Mouse (Mus musculus) cerebellum, adult 11 months (tissue): ENCODE data around the gene Unc93b1.
A peak's percentile ranks its signal among the peaks of the same experiment; 100 is the strongest.
"Not testable (repeated sequence)": the region's sequence is repeated elsewhere in the genome, so short reads cannot be mapped to it uniquely, and the experiment has no call there.

Experiments used
- DNase-seq: peaks from one replicate; pipeline ENCODE4 v3.0.0; 2022

Unc93b1 gene

GRCm38 (mm10) chr19:3948546-3948945 is 13.6 kb downstream of the Unc93b1 start:
- no peak for DNase-seq

- DNase-seq = no peak
Observed at GRCm38 (mm10) chr19:3950331-3950730, 15.3 kb downstream of the Unc93b1 start.

- no peak for DNase-seq
Observed at GRCm38 (mm10) chr19:3951461-3951860, 16.5 kb downstream of the Unc93b1 start.

- no peak for DNase-seq
Observed at GRCm38 (mm10) chr19:3952099-3952498, 17.1 kb downstream of the Unc93b1 start.

- no peak for DNase-seq
Observed at GRCm38 (mm10) chr19:3955033-3955432, 20.0 kb downstream of the Unc93b1 start.

DNA sequence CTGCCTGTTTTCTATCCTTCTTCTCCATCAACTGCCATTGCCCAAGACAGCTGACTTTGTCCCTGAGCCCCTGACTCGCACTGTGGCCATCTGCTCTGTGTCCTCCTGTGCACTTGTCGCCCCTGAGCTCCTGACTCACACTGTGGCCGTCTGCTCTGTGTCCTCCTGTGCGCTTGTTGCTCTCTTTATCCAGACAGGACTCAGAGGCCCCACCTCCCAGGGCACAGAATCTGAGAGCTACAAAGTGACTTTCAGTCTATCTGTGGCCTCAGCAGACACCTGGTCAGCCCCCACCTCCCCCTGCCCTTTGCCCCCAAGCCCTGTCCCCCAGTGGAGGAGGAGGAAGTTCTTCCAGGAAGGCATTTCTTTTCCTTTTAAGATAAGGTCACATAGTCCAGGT is 20.8 kb downstream of the Unc93b1 start:
- no peak for DNase-seq

GRCm38 (mm10) chr19:3957296-3958036 is 22.5 kb downstream of the Unc93b1 start:
- DNase-seq = not testable (repeated sequence)

GRCm38 (mm10) chr19:3958470-3958869 is 23.5 kb downstream of the Unc93b1 start, which contains the start of gene Aldh3b3:
Aldh3b3 (plus strand) TSS chr19:3958645.
- no peak for DNase-seq

DNA sequence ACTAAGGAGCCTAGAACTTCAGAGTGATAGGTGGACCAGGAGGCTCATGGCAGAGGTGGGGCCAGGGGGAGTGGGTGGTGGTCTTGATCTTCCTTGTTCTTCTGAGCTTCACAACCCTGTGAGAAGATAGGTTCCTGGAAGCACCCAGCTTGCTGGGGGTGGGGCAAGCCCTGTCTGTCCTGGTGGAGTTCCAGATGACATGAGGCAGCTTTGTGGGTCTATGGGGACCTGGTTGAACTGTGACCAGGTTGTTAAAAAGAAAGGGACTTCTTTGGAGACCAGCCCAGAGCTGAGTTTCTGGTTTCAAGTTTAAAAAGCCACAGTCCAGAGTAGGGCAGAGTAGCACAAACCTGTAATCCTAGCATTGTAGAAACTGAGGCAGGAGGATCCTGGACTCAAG is 24.0 kb downstream of the Unc93b1 start:
- no peak for DNase-seq

GRCm38 (mm10) chr19:3960211-3960610 is 25.2 kb downstream of the Unc93b1 start:
- DNase-seq = no peak

GRCm38 (mm10) chr19:3961805-3962204 is 26.8 kb downstream of the Unc93b1 start:
- not testable (repeated sequence) for DNase-seq

GRCm38 (mm10) chr19:3962469-3962868 is 27.5 kb downstream of the Unc93b1 start:
- no peak for DNase-seq

GRCm38 (mm10) chr19:3964030-3964429 is 29.0 kb downstream of the Unc93b1 start:
- DNase-seq = no peak

- DNase-seq = no peak
Observed at GRCm38 (mm10) chr19:3966330-3967075, 31.5 kb downstream of the Unc93b1 start.

DNA sequence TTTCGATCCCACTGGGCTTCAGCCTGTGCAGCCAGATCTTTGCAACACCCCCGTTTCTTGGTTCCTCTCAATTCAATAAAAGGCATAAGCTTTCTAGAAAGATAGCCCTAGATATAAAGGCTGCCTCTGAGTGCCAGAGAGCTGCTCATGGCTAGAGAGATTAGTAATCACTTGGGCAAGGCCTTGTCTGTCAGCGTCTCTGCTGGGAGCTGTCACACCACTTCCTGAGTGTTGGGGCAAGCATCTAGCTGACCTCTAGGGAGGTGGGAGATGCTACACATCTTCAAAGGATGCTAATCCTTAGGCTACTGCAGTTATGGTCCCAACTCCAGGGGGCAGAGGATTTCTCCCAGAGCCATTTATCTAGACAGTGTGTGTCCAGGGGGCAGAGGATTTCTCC is 32.3 kb downstream of the Unc93b1 start:
- DNase-seq = no peak

DNA sequence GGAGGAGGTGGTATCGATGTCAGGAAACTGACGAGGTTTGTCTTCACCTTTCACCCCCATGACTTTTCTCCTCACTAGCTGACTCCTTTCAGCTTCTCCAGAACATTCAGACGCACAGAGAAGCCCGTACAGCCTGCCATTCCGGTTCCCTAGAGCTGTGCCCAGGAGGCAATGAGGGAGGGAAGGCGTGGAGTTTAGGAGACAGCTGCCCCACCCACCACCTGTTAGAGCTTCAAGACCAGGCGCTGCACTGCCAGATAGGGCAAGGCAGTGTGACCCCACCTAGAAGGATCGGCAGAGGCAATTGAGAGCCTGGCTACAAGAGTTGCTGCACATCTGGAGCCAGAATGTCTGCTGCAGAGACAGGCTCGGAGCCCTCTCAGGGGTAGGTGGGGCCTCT is 37.2 kb downstream of the Unc93b1 start, which contains the start of gene Aldh3b2:
TSS of gene Aldh3b2 (plus strand) at position 100 of the 400 bp plus-strand sequence.
- no peak for DNase-seq

GRCm38 (mm10) chr19:3974608-3975007 is 39.6 kb downstream of the Unc93b1 start:
- DNase-seq = not testable (repeated sequence)

DNA sequence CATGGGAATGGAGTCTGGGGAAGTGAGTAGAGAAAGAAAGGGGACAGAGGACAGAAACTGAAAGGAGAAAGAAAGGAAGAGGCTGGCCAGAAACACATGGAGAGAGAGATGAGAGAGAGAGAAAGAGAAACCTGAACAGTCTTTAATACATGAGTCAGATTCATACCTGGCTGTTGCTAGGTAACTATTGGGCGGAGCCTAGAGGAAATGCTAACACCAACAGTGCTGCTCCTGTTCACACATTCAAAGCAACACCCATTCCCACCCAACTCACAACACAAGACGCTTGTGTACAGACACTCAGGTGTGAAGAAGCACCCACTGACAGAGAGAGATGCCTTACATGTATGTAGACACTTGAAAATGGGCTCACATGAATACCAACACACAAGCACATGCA is 40.9 kb downstream of the Unc93b1 start:
- DNase-seq = no peak

DNA sequence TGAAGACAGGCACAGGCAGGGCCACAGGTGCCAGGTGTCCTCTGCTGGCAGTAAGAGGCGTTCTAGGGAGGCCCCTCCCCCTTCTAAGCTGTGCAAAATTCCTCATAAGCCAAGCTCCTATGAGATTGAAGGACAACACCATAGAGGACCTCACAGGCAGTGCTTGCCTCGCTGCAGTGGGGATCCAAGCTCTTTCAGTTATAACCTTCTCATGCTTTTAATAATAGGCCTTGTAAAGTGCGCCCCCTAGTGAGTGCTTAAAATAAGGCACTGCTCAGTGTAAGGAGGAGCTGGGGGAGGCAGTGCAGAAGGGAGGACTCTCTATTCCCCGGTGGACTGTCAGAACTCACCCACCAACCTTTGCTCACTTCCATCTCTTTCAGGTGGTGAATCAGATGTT is 45.3 kb downstream of the Unc93b1 start:
- peak; percentile 76 for DNase-seq

- DNase-seq = no peak
Observed at GRCm38 (mm10) chr19:3980917-3981316, 45.9 kb downstream of the Unc93b1 start.

GRCm38 (mm10) chr19:3983527-3984200 is 48.7 kb downstream of the Unc93b1 start:
- DNase-seq = no peak

- no peak for DNase-seq
Observed at GRCm38 (mm10) chr19:3985261-3985681, 50.3 kb downstream of the Unc93b1 start.

- DNase-seq = no peak
Observed at GRCm38 (mm10) chr19:3986334-3986733, 51.3 kb downstream of the Unc93b1 start, which contains the start of gene Acy3. Acy3 (plus strand) TSS chr19:3986570.
